Mouse (Mus musculus): ENCODE results near the gene Rrp36.

Rrp36 gene

DNA sequence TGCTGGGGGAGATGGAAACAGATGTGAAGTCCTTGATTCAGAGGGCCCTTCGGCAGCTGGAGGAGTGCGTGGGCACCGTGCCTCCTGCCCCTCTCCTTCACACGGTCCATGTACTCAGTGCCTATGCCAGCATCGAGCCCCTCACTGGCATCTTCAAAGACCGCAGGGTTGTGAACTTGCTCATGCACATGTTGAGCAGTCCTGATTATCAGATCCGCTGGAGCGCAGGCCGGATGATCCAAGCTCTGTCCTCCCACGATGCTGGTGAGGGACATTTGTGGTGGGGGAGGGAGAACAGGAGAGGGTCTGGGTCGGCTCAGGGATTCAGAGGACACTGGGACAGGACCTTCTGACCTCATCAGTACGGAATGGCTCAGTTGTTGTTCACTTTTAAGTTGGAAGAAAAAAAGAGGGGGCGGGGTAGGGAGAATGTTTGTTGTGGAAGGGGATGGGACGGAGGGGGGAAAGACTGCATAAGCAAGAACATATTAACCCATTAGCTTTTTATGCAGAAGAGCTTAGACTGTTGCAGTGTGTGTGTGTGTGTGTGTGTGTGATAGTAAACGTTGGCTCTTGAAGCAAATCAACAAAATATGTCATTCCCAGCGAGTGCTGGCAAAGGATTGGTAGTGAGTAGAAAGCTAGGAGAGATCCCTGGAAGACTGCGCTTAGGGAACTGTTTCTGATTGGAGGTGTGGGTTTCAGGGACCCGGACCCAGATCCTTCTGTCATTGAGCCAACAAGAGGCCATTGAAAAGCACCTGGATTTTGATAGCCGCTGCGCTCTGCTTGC, 22.2 kb downstream of the Rrp36 start:
- in situ Hi-C loops (cut with MboI; ENCODE audit: low pct_unique_long_range_greater_than_20kb in 1 of 2, low sequenced_read_pairs in 2 of 2, unreplicated experiment in 1 of 2), result loop anchor here in 1 of 2 experiments (5.0 kb wide), 1 partner anchor 60 kb away; the partner anchor contains the start of gene Pex6

DNA sequence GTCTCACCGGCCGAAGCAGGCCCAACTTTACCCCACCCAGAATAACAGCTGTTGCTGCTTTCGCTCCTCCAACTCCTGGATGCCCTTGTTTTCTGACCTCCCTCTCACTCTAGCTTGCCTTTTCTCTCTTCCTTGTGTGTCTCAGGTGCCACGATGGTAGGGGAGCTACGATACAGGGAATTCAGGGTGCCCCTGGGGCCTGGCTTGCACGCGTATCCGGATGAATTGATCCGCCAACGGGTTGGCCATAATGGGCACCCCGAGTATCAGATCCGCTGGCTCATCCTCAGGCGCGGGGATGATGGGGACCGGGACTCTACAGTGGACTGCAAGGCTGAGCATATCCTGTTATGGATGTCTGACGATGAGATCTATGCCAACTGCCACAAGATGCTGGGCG, 22.9 kb downstream of the Rrp36 start:
- in situ Hi-C loops (cut with MboI; ENCODE audit: low pct_unique_long_range_greater_than_20kb in 1 of 2, low sequenced_read_pairs in 2 of 2, unreplicated experiment in 1 of 2), result loop anchor here in 1 of 2 experiments (5.0 kb wide), 1 partner anchor 61 kb away; the partner anchor contains the start of gene Pex6

DNA sequence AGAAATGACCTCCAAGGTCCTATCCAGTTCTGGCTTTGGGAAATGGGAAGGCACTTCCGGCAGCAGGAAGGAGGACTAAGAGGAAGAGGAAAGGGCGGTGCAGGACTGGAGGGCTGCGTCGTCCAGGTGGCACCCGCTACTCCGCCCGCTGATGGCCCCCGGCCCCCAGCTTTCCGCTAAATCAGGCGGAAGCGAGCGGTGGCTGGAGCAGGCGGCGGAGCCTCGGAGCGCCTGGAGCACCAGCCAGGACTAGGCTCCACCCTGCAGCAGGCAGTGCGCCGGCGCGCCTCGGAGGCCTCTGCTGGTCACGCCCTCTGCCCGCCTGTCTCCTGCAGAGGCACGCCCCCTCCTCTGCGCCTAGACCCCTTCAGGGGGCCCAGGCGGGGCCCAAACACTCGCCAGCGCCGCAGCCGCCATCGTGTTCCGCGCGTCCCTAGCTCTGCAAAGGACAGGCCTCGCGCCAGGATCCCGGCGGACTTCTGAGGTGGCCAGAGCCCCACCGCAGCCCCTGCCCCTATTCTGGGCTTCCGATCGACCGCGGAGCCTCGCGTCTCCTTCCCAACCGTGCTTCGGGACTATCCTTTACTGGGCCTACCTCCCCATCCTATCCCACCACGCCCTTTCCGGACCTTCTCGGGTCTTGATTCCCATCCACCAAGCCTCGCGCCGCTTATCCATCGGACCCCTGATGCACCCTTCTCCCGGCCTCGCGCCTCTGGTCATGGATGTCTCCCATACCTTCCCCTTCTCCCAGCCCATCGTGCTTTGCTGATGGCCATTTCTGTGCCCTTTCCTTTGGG, 23.7 kb downstream of the Rrp36 start, which contains the start of gene Cul7:
Cul7 (plus strand) TSS at position 106 of the 800 bp plus-strand sequence.
- in situ Hi-C loops (cut with MboI; ENCODE audit: low pct_unique_long_range_greater_than_20kb in 1 of 2, low sequenced_read_pairs in 2 of 2, unreplicated experiment in 1 of 2), result loop anchor here in 1 of 2 experiments (5.0 kb wide), 1 partner anchor 62 kb away; the partner anchor contains the start of gene Pex6

DNA sequence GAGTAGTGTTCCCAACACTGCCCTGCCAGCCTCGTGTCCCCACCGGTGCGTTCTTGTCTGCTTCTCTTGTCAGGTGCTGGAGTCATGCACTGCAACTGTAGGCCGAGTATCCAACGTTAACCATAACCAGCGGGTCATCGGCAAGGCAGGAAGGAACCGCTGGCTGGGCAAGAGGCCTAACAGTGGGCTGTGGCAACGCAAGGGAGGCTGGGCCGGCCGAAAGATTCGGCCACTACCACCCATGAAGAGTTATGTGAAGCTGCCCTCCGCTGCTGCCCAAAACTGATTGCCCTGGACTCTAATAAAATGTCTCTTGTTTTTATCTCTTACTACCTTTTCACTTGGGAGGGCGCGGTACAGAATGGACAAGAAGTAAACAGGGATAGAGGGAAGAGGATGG, 24.3 kb downstream of the Rrp36 start:
- in situ Hi-C loops (cut with MboI; ENCODE audit: low pct_unique_long_range_greater_than_20kb in 1 of 2, low sequenced_read_pairs in 2 of 2, unreplicated experiment in 1 of 2), result loop anchor here in 1 of 2 experiments (5.0 kb wide), 1 partner anchor 62 kb away; the partner anchor contains the start of gene Pex6

DNA sequence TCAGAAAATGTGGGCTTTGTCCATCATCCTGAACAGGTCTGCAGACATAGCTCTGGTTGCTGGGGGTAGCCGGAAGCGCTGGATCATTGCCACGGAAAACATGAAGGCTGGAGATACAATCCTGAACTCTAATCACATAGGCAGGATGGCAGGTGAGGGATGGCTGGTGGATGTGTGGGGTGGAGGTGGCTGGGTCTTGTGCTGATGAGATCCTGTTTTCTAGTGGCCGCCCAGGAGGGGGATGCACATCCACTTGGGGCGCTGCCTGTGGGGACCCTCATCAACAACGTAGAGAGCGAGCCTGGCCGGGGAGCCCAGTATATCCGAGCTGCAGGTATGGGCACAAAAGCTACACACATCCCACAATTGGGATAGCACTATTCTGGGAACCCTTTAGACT, 25.7 kb downstream of the Rrp36 start:
- in situ Hi-C loops (cut with MboI; ENCODE audit: low pct_unique_long_range_greater_than_20kb in 1 of 2, low sequenced_read_pairs in 2 of 2, unreplicated experiment in 1 of 2), result no loop called here

DNA sequence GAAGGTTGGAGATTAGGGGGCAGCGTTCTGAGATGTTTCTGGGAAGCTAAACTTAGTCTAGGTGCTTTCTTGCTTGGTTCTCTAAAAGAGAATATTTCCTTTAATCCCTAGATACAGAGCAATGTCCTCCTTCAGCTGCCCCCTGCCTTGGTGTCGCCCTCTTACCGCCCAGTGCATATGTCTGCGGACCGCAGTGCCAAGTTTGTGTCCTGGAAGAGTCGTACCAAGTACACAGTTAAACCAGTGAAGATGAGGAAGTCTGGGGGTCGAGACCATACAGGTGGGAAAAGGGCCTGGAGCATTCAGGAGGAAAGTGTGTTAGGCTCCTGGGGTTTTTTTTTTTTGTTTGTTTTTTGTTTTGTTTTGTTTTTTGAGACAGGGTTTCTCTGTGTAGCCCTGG, 26.9 kb downstream of the Rrp36 start:
- in situ Hi-C loops (cut with MboI; ENCODE audit: low pct_unique_long_range_greater_than_20kb in 1 of 2, low sequenced_read_pairs in 2 of 2, unreplicated experiment in 1 of 2), result no loop called here

DNA sequence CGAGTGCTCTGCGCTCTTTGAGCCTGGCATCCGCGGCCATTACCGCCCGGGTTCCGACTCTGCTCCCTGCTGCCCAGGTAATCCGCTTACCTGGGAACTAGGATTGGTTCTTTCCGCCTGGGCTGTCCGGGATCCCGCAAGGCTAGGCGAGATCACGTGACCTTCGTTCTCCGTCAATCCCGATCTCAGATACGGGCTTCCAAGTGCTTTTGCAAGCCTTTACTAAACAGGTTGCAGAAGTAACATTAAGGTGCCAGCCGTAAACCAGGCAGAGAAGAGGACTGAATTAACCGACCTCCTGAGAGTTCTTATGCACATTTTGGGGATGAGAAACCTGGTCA, 27.9 kb downstream of the Rrp36 start:
- in situ Hi-C loops (cut with MboI; ENCODE audit: low pct_unique_long_range_greater_than_20kb in 1 of 2, low sequenced_read_pairs in 2 of 2, unreplicated experiment in 1 of 2), result no loop called here

DNA sequence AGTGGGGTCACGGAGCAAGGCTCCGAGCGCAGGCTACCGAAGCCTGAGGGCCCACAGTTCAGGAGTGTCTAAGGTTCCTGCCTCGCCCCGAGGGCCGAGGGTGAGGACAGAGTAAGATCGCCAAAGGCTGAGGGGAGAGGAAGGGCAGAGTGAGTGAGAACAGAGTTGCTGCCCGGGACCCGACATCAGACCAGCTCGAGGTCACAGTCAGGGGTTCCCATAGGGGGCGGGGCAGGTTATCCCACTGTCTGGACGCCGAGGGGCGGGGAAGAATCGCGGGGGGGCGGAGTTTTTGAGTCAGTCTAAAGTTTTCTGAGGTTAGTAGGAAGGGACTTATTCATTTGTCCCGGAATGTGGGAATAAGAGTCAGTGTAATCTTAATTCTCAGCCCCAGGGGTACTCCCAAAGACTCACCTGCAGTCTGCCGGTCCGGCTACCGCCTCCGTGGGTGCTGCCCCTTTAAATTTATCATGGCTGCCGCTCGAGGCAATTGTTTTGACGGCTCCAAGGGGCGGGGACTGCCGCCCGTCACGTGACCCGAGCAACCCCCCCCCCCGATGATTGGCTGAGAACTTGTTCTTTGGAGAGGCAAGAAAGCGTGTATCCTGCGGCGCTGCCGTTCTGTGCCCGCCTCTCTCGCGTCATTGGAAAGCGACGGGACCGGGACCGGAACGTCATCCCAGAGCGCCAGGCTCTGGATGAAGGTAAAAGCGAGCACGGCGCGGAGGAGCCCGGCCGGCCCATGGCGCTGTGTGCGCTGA, 28.4 kb downstream of the Rrp36 start, which contains the start of the genes Klc4 and Mrpl2:
Klc4 (minus strand) TSS at position 462 of the 761 bp plus-strand sequence.
Mrpl2 (plus strand) TSS at position 669 of the 761 bp plus-strand sequence.
- in situ Hi-C loops (cut with MboI; ENCODE audit: low pct_unique_long_range_greater_than_20kb in 1 of 2, low sequenced_read_pairs in 2 of 2, unreplicated experiment in 1 of 2), result no loop called here

DNA sequence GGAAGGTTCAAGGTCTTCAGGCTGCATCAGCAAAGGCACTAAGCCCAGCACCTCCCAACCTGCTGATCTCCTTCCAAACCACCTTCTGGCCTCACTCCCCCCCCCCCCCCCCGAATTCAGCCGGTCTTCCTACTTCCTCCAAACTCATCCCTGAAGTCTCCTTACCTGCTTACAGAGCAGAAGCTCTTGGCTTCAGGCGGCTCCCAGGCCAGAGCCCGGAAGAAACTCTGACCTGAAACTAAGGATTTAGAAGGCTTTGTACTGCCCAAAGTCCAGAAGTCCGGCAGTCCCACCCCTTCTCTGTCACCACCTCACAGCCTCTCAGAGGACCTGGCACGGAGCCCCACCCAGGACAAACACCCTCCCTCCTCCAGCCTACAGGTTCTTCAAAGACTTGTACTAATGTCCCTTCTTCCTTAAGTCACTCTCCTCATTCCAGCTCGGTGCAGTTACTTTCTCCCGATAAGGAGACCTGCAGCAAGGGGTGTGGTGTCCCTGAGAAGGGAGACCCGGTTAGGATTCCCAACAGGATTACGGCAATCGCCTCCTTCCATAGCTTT, 29.2 kb downstream of the Rrp36 start:
- in situ Hi-C loops (cut with MboI; ENCODE audit: low pct_unique_long_range_greater_than_20kb in 1 of 2, low sequenced_read_pairs in 2 of 2, unreplicated experiment in 1 of 2), result no loop called here

DNA sequence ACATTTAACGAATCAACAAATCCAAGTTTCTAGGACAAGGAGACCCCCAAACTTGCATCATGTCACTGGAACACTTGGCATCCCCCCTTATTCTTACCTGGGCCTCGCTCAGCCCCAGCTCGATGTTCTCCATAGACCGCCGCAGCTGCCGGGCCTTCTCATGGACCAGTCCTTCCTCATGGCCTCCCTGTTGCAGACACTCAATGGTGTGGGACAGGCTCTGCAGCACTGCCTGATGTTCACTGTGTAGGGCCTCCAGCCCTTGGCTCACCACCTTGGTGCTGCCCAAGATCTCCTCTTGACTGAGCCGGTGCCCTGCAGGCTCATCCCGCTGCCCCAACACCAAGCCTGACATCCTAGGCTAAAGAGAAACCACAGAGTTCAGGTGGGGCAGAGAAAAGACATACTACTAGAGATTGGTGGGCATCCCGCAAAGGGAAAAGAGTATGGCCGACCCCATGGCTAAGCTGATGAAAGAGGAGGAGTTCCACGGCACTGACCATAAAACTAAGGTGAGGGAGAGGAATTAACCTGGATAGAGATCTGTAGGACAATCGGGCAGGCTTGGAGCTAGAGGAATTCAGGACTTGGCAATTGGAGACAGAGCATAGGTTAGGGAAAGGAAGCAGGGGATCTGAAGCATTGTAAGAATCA, 29.9 kb downstream of the Rrp36 start:
- in situ Hi-C loops (cut with MboI; ENCODE audit: low pct_unique_long_range_greater_than_20kb in 1 of 2, low sequenced_read_pairs in 2 of 2, unreplicated experiment in 1 of 2), result no loop called here

DNA sequence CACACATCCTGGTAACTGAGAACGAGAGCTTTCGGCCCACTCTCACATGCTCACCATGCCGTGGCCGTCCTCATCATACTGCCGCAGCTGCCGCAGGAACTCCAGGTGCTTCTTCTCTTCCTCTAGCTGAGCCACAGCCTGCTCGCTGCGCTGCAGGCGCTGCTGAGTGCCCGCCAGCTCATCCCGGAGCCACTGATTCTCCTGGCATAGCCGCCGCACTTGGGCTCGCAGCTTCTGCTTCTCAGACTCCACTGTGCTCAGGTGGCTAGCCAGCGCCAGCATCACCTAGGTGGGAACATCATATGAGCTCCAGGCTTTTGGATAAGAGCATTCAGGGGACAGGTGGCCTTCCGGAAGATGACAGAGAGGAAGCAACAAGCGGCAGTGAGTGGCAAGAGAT, 32.1 kb downstream of the Rrp36 start:
- in situ Hi-C loops (cut with MboI; ENCODE audit: low pct_unique_long_range_greater_than_20kb in 1 of 2, low sequenced_read_pairs in 2 of 2, unreplicated experiment in 1 of 2), result no loop called here

DNA sequence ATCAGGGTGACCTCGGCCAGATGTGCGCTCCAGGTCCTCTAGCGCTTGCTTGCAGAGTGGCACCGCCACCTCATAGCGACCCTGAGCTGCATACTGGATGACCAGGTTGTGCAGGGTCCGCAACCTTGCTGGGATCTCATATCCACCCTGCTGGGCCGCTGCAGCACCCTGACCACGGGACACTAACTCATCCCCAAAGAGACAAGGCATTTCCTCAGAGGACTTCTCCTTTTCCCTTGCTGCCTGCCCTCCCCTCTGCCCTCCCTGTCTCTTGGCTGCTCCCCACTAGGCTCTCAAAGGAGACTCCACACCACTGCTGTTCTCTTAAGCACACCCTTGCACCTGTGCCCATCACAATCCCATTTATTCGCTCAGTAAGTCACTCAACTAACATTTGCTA, 34.2 kb downstream of the Rrp36 start:
- in situ Hi-C loops (cut with MboI; ENCODE audit: low pct_unique_long_range_greater_than_20kb in 1 of 2, low sequenced_read_pairs in 2 of 2, unreplicated experiment in 1 of 2), result no loop called here

DNA sequence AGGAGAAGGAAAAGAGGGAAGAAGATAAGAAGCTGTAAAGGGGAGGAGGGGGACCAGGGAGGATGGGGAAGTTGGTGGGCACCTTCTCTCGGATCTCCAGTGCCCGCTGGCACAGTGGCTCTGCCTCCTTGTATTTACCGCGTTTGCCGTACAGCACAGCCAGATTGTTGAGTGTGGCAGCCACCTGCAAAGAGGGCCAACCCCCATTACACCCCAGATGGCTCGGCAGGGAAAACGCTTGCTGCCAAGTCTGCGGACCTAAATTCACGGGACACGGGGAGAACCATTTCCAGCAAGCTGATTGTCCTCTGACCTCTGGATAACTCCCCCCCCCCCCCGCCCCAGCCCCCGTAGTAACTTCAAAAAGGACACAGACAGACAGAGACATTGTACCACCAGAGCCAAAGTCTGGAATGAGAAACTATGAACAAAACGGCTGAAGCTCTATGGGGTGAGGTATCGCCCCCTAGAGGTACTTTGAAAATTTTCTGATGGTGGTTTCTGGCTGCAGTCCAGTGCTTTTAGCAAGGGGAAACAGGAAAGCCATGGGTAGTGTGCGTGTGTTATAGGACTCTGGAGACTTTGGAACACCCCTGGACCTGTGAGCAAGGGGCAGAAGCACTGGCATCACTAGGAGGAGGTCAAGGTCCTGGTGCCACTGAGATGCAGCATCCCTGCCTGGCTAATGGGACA, 37.2 kb downstream of the Rrp36 start:
- in situ Hi-C loops (cut with MboI; ENCODE audit: low pct_unique_long_range_greater_than_20kb in 1 of 2, low sequenced_read_pairs in 2 of 2, unreplicated experiment in 1 of 2), result no loop called here

DNA sequence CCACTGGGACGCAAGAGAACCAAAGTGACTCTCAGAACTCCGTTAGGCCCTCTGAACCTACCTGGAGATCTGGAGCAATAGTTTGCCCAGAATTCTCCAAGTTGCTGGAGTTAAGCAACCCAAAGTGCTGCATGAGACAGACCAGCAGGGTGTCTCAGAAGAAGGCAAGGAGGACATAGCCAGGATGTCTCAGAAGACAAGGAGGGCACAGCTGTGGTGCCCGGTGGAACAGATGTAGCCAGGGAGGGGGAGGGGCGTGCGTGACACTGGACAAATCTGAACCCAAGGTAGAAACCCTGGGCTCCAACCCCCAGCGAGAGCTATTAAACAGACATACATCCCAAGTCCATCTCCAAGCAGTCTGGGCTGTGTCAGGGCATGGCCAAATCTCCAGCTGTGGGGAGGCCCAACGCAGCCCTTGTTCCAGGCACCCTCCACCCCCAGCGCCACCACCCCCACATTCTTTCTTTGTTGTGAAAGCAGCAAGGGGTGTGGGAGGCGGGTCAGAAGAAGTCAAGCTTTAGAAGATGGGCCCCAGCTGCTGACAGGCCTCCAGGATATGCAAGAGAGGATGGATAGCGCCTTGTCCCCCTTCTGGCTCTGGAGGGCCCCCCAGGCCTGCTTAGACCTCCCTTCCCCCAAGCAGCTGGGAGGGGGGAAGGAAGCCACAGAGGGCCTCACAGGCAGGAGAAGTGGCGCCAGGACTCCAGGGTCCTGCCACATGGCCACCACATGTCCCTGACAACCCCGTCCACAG, 44.3 kb downstream of the Rrp36 start:
- in situ Hi-C loops (cut with MboI; ENCODE audit: low pct_unique_long_range_greater_than_20kb in 1 of 2, low sequenced_read_pairs in 2 of 2, unreplicated experiment in 1 of 2), result no loop called here

DNA sequence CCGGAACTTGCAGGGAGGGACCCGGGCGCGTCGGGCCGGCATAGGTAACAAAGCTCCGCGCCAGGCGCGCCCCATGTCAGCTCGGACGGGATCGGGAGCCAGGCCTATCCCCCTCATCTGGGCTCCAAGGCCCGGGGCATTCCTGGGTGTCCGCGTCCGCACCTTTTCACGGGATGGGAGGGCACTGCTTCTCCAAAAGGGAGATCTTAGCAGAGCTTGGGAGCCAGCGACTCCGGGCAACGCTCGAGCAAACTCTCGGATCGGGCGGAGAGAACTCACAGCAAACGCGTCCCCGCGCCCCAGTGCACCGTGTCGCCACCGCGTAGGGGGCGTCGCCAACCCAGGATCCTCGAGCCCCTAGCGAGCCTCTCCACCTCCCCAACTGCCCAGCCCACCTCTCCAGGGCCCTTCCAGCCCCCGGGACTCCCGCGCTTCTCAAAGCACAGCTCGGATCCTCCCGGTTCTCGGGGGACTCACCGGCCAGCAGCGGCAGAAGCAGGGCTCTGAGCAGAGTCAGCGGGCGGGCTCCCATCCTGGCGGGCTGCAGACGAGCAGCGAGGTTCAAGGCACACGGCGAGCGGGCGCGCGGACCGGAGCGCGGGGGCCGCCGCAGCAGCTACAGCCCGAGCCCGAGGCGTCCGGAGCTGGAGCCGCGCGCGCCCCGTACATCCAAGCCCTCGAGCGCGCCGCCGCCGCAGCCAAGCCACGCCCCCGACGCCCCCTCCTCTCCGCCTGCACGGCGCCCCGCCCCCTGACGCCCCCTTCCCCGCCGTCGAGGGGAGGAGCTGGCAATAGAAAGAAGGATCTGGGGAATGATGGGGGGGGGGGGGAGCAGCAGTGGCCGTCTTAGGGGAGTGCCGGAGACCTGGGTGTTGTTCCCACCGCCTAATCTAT, 45.1 kb downstream of the Rrp36 start, which contains the start of gene Ptk7:
Ptk7 (minus strand) TSS at position 714 of the 894 bp plus-strand sequence.
- in situ Hi-C loops (cut with MboI; ENCODE audit: low pct_unique_long_range_greater_than_20kb in 1 of 2, low sequenced_read_pairs in 2 of 2, unreplicated experiment in 1 of 2), result no loop called here

DNA sequence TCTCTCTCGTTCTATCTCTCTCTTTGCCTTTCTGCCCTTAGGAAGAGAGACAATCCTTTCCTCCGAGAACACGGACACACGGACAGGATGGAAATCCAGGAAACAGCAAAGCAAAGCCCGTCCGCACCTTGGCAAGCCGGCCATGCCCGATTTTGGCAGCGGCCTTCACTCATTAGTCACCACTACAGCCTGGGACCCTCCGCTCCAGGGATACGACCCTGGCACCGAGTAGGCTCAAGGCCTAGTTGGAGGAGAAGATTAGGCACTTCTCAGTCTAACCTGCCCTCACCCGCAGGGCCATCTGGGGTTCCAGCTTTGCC, 45.7 kb downstream of the Rrp36 start:
- in situ Hi-C loops (cut with MboI; ENCODE audit: low pct_unique_long_range_greater_than_20kb in 1 of 2, low sequenced_read_pairs in 2 of 2, unreplicated experiment in 1 of 2), result no loop called here
